ENCODE assay signal across 9 mouse cellular contexts in genomic region chr19:46763932-46764762, GRCm38 (mm10). TPM values are rescaled to one million over a fixed set of nuclear protein-coding genes. Genes with fewer than 3 reads are reported as not detected.
DNase-seq lines count a peak whose midpoint lies in the region; ATAC-seq lines count a peak whose summit lies in the region.
"Had no signal": no experiment of that assay in that cellular context is flagged by ENCODE, and none has a peak within 500 bp of the region (broad histone marks: within the 10 kb centered on the region; RNA-seq: fewer than 3 reads in every experiment).

No protein-coding gene starts in this region.

- no peak for ATAC-seq in heart, embryonic 15.5 days (replicated peaks; ENCODE audit: insufficient number of reproducible peaks, insufficient read depth, low FRiP score, low read depth)
- no peak for ATAC-seq in heart, embryonic 16.5 days (replicated peaks; ENCODE audit: extremely low read depth, insufficient read depth, low FRiP score)

- H3K36me3 ChIP-seq in heart, embryonic 15.5 days: no peaks in the 10 kb centered on the region
- no peaks in the 10 kb centered on the region for H3K36me3 ChIP-seq in heart, embryonic 16.5 days (ENCODE audit: control insufficient read depth, insufficient read depth)
- H3K36me3 ChIP-seq in midbrain, embryonic 10.5 days: no peaks in the 10 kb centered on the region

- WGBS in heart, embryonic 15.5 days: 73% methylated on average over 12 of the region's 12 CpGs
- 73% methylated on average over 12 of the region's 12 CpGs for WGBS in heart, embryonic 16.5 days
- 64% methylated on average over 12 of the region's 12 CpGs for WGBS in midbrain, embryonic 10.5 days

- H3K4me1 ChIP-seq in heart, embryonic 15.5 days (replicated peaks): peaks cover 28% of the 10 kb centered on the region
- H3K4me1 ChIP-seq in heart, embryonic 16.5 days (ENCODE audit: control insufficient read depth, insufficient read depth, low read length): 0 out of 2 replicates have a peak, but pooled peaks cover 9% of the 10 kb centered on the region
- peaks cover 49% of the 10 kb centered on the region for H3K4me1 ChIP-seq in midbrain, embryonic 10.5 days

- 0 out of 2 replicates have a peak overlapping the region, but pooled peaks have one; percentile 76 for H3K4me3 ChIP-seq in heart, embryonic 15.5 days
- H3K4me3 ChIP-seq in heart, embryonic 16.5 days (ENCODE audit: low read length): 0 out of 2 replicates have a peak overlapping the region, but pooled peaks have one; percentile 4
- peak overlapping the region; percentile 81 for H3K4me3 ChIP-seq in midbrain, embryonic 10.5 days

- H3K9ac ChIP-seq in heart, embryonic 15.5 days: no peak overlapping the region
- no peak overlapping the region for H3K9ac ChIP-seq in heart, embryonic 16.5 days (ENCODE audit: low read length)

- H3K4me2 ChIP-seq in heart, embryonic 15.5 days: peak overlapping the region; percentile 96
- peak overlapping the region; percentile 98; the same call in 1 of the 2 replicates for H3K4me2 ChIP-seq in heart, embryonic 16.5 days (ENCODE audit: low read depth, low read length)

- peaks cover 7% of the 10 kb centered on the region; the same call in 1 of the 2 replicates for H3K27me3 ChIP-seq in heart, embryonic 15.5 days
- H3K27me3 ChIP-seq in heart, embryonic 16.5 days (ENCODE audit: control insufficient read depth, insufficient read depth, low read length): no peaks in the 10 kb centered on the region
- peaks cover 31% of the 10 kb centered on the region for H3K27me3 ChIP-seq in midbrain, embryonic 10.5 days (ENCODE audit: low read depth, poor library complexity, severe bottlenecking)

- no peaks in the 10 kb centered on the region for H3K9me3 ChIP-seq in heart, embryonic 15.5 days (replicated peaks)
- no peaks in the 10 kb centered on the region for H3K9me3 ChIP-seq in heart, embryonic 16.5 days (replicated peaks; ENCODE audit: control insufficient read depth, low read length)
- H3K9me3 ChIP-seq in midbrain, embryonic 10.5 days (replicated peaks): no peaks in the 10 kb centered on the region

- intact Hi-C loops in heart, postnatal 25 days (cut with DNase I): no loop called here

- no peak for DNase-seq in heart, postnatal 25 days (ENCODE audit: low spot score)
- peak; percentile 31 for DNase-seq in NIH3T3 (ENCODE audit: low read depth)
- DNase-seq in midbrain, embryonic 10.5 days (ENCODE audit: low spot score): no peak
- DNase-seq in natural killer cell, adult 2 months (ENCODE audit: low spot score in 2 of 2): no peak
- no peak for DNase-seq in testis, postnatal 10 days (ENCODE audit: low spot score)
- no peak for DNase-seq in right cerebral cortex, postnatal 4 days
- DNase-seq: kidney, postnatal 14 days had no signal

- no peak overlapping the region for H3K27ac ChIP-seq in heart, embryonic 15.5 days
- no peak overlapping the region for H3K27ac ChIP-seq in heart, embryonic 16.5 days (ENCODE audit: low read length)
- no peak overlapping the region for H3K27ac ChIP-seq in midbrain, embryonic 10.5 days (replicated peaks)

RNA-seq across cellular contexts. Expression of gene Cnnm2, which starts 2.8 kb away (rescaled TPM):
- 2.4 and 3.0 TPM in 2 replicates for polyA plus RNA-seq in heart, embryonic 15.5 days (2015; fragmentation: Nextera tagmentation; extraction: Ambion mirVana)
- 1 to 10 TPM; 4.6 to 7.8 TPM for total RNA-seq in heart, postnatal 25 days (2021)
- polyA plus RNA-seq in heart, embryonic 16.5 days (2015; fragmentation: Nextera tagmentation; extraction: Ambion mirVana): 1.9 and 2.7 TPM in 2 replicates
- polyA plus RNA-seq in midbrain, embryonic 10.5 days (2016; fragmentation: Nextera tagmentation; extraction: Ambion mirVana): 2.7 TPM in 2 replicates

RNA-seq across cellular contexts. Expression of gene As3mt, which starts 56.9 kb away (rescaled TPM):
- 43.3 and 48.3 TPM in 2 replicates for polyA plus RNA-seq in heart, embryonic 15.5 days (2015; fragmentation: Nextera tagmentation; extraction: Ambion mirVana)
- total RNA-seq in heart, postnatal 25 days (2021): 10 to 100 TPM; 93.3 to 97.2 TPM
- 46.7 and 52.1 TPM in 2 replicates for polyA plus RNA-seq in heart, embryonic 16.5 days (2015; fragmentation: Nextera tagmentation; extraction: Ambion mirVana)
- 30.0 and 32.4 TPM in 2 replicates for polyA plus RNA-seq in midbrain, embryonic 10.5 days (2016; fragmentation: Nextera tagmentation; extraction: Ambion mirVana)

Comparison
In these comparisons a context has a peak if more than half of its experiments do, and no peak if none do; other contexts are left out.
1. H3K4me3 ChIP-seq: peak in every context shown above with its lines; median percentile 81 in midbrain, embryonic 10.5 days; 76 in heart, embryonic 15.5 days; 4 in heart, embryonic 16.5 days.